Mouse (Mus musculus): ENCODE results near the gene Rbbp5. TPM values are rescaled to one million over a fixed set of nuclear protein-coding genes. Genes with fewer than 3 reads are reported as not detected.

Gene Rbbp5
- polyA plus RNA-seq, 1 experiment from 2014 or later, result 43.8 TPM

- Histone ChIP-seq H3K27ac (ENCODE audit: low read length) (no peak overlapping the region), H3K4me1 (ENCODE audit: control insufficient read depth, insufficient read depth, low read length) (peaks cover 7% of the 10 kb centered on the region; the same call in 1 of the 2 replicates), H3K9ac (replicated peaks; ENCODE audit: low read depth, low read length) (no peak overlapping the region), H3K27me3 (ENCODE audit: control insufficient read depth, insufficient read depth, low read length) (no peaks in the 10 kb centered on the region), H3K4me2 (replicated peaks; ENCODE audit: low read depth, low read length) (no peak overlapping the region), H3K9me3 (ENCODE audit: control insufficient read depth, low read depth, low read length) (no peaks in the 10 kb centered on the region), H3K4me3 (ENCODE audit: low read depth, low read length) (no peak overlapping the region), H3K36me3 (ENCODE audit: control insufficient read depth, insufficient read depth, low read length) (no peaks in the 10 kb centered on the region)
- ATAC-seq (ENCODE audit: insufficient number of reproducible peaks, insufficient read depth, low FRiP score, low read depth), result no peak
- WGBS, result 69% methylated on average over 1 of the region's 1 CpGs
These were observed 2.7 kb upstream of the Rbbp5 start for GRCm38 (mm10) chr1:132474496-132474895.

- Histone ChIP-seq H3K36me3 (ENCODE audit: control insufficient read depth, insufficient read depth, low read length) (no peaks in the 10 kb centered on the region), H3K9me3 (ENCODE audit: control insufficient read depth, low read depth, low read length) (no peaks in the 10 kb centered on the region), H3K4me3 (ENCODE audit: low read depth, low read length) (peak overlapping the region; percentile 77), H3K9ac (replicated peaks; ENCODE audit: low read depth, low read length) (peak overlapping the region; percentile 74), H3K4me1 (ENCODE audit: control insufficient read depth, insufficient read depth, low read length) (peaks cover 7% of the 10 kb centered on the region; the same call in 1 of the 2 replicates), H3K27me3 (ENCODE audit: control insufficient read depth, insufficient read depth, low read length) (no peaks in the 10 kb centered on the region), H3K27ac (ENCODE audit: low read length) (no peak overlapping the region), H3K4me2 (replicated peaks; ENCODE audit: low read depth, low read length) (peak overlapping the region; percentile 81)
- 6% methylated on average over 9 of the region's 9 CpGs for WGBS
- ATAC-seq (ENCODE audit: insufficient number of reproducible peaks, insufficient read depth, low FRiP score, low read depth), result peak; percentile 39; the same call in 1 of the 2 replicates
These were observed 614 bp upstream of the Rbbp5 start for GRCm38 (mm10) chr1:132476575-132476927.

- no peaks in the 10 kb centered on the region for H3K27me3 ChIP-seq (ENCODE audit: control insufficient read depth, insufficient read depth, low read length)
- WGBS, result 94% methylated on average over 1 of the region's 1 CpGs
- H3K9ac ChIP-seq (replicated peaks; ENCODE audit: low read depth, low read length), result no peak overlapping the region
- no peak overlapping the region for H3K27ac ChIP-seq (ENCODE audit: low read length)
- no peak for ATAC-seq (ENCODE audit: insufficient number of reproducible peaks, insufficient read depth, low FRiP score, low read depth)
- H3K36me3 ChIP-seq (ENCODE audit: control insufficient read depth, insufficient read depth, low read length), result peaks cover 1% of the 10 kb centered on the region; the same call in 1 of the 2 replicates
- H3K4me1 ChIP-seq (ENCODE audit: control insufficient read depth, insufficient read depth, low read length), result peaks cover 7% of the 10 kb centered on the region; the same call in 1 of the 2 replicates
- no peak overlapping the region for H3K4me2 ChIP-seq (replicated peaks; ENCODE audit: low read depth, low read length)
- H3K9me3 ChIP-seq (ENCODE audit: control insufficient read depth, low read depth, low read length), result no peaks in the 10 kb centered on the region
- no peak overlapping the region for H3K4me3 ChIP-seq (ENCODE audit: low read depth, low read length)
These were observed 2.3 kb downstream of the Rbbp5 start for GRCm38 (mm10) chr1:132479438-132479837.

- Histone ChIP-seq H3K9me3 (ENCODE audit: control insufficient read depth, low read depth, low read length) (no peaks in the 10 kb centered on the region), H3K27me3 (ENCODE audit: control insufficient read depth, insufficient read depth, low read length) (no peaks in the 10 kb centered on the region), H3K36me3 (ENCODE audit: control insufficient read depth, insufficient read depth, low read length) (peaks cover 11% of the 10 kb centered on the region), H3K9ac (replicated peaks; ENCODE audit: low read depth, low read length) (no peak overlapping the region), H3K4me1 (ENCODE audit: control insufficient read depth, insufficient read depth, low read length) (peaks cover 7% of the 10 kb centered on the region; the same call in 1 of the 2 replicates), H3K4me3 (ENCODE audit: low read depth, low read length) (no peak overlapping the region), H3K27ac (ENCODE audit: low read length) (no peak overlapping the region), H3K4me2 (replicated peaks; ENCODE audit: low read depth, low read length) (no peak overlapping the region)
- WGBS, result 91% methylated on average over 2 of the region's 2 CpGs
- no peak for ATAC-seq (ENCODE audit: insufficient number of reproducible peaks, insufficient read depth, low FRiP score, low read depth)
These were observed 4.5 kb downstream of the Rbbp5 start for GRCm38 (mm10) chr1:132481619-132482018.

- Histone ChIP-seq H3K4me1 (ENCODE audit: control insufficient read depth, insufficient read depth, low read length) (peaks cover 4% of the 10 kb centered on the region; the same call in 1 of the 2 replicates), H3K9me3 (ENCODE audit: control insufficient read depth, low read depth, low read length) (no peaks in the 10 kb centered on the region), H3K4me3 (ENCODE audit: low read depth, low read length) (no peak overlapping the region), H3K27me3 (ENCODE audit: control insufficient read depth, insufficient read depth, low read length) (no peaks in the 10 kb centered on the region), H3K27ac (ENCODE audit: low read length) (no peak overlapping the region), H3K4me2 (replicated peaks; ENCODE audit: low read depth, low read length) (no peak overlapping the region), H3K9ac (replicated peaks; ENCODE audit: low read depth, low read length) (no peak overlapping the region), H3K36me3 (ENCODE audit: control insufficient read depth, insufficient read depth, low read length) (peaks cover 14% of the 10 kb centered on the region)
- WGBS, result 80% methylated on average over 3 of the region's 3 CpGs
- ATAC-seq (ENCODE audit: insufficient number of reproducible peaks, insufficient read depth, low FRiP score, low read depth), result no peak
These were observed 6.1 kb downstream of the Rbbp5 start for GRCm38 (mm10) chr1:132483234-132483633.

GRCm38 (mm10) chr1:132483759-132484158, 6.6 kb downstream of the Rbbp5 start:
- no peak for ATAC-seq (ENCODE audit: insufficient number of reproducible peaks, insufficient read depth, low FRiP score, low read depth)
- Histone ChIP-seq H3K4me3 (ENCODE audit: low read depth, low read length) (no peak overlapping the region), H3K27me3 (ENCODE audit: control insufficient read depth, insufficient read depth, low read length) (no peaks in the 10 kb centered on the region), H3K9ac (replicated peaks; ENCODE audit: low read depth, low read length) (no peak overlapping the region), H3K36me3 (ENCODE audit: control insufficient read depth, insufficient read depth, low read length) (peaks cover 20% of the 10 kb centered on the region), H3K4me1 (ENCODE audit: control insufficient read depth, insufficient read depth, low read length) (no peaks in the 10 kb centered on the region), H3K9me3 (ENCODE audit: control insufficient read depth, low read depth, low read length) (no peaks in the 10 kb centered on the region), H3K4me2 (replicated peaks; ENCODE audit: low read depth, low read length) (no peak overlapping the region), H3K27ac (ENCODE audit: low read length) (no peak overlapping the region)
- WGBS, result 89% methylated on average over 6 of the region's 6 CpGs

GRCm38 (mm10) chr1:132500535-132500934, 23.4 kb downstream of the Rbbp5 start:
- H3K36me3 ChIP-seq (ENCODE audit: control insufficient read depth, insufficient read depth, low read length), result peaks cover 69% of the 10 kb centered on the region
- H3K27ac ChIP-seq (ENCODE audit: low read length), result no peak overlapping the region
- H3K4me1 ChIP-seq (ENCODE audit: control insufficient read depth, insufficient read depth, low read length), result no peaks in the 10 kb centered on the region
- no peaks in the 10 kb centered on the region for H3K27me3 ChIP-seq (ENCODE audit: control insufficient read depth, insufficient read depth, low read length)
- H3K9ac ChIP-seq (replicated peaks; ENCODE audit: low read depth, low read length), result no peak overlapping the region
- no peak overlapping the region for H3K4me3 ChIP-seq (ENCODE audit: low read depth, low read length)
- 88% methylated on average over 2 of the region's 2 CpGs for WGBS
- ATAC-seq (ENCODE audit: insufficient number of reproducible peaks, insufficient read depth, low FRiP score, low read depth), result no peak
- H3K9me3 ChIP-seq (ENCODE audit: control insufficient read depth, low read depth, low read length), result no peaks in the 10 kb centered on the region
- H3K4me2 ChIP-seq (replicated peaks; ENCODE audit: low read depth, low read length), result no peak overlapping the region

GRCm38 (mm10) chr1:132505155-132505554, 28.0 kb downstream of the Rbbp5 start:
- Histone ChIP-seq H3K9me3 (ENCODE audit: control insufficient read depth, low read depth, low read length) (no peaks in the 10 kb centered on the region), H3K4me1 (ENCODE audit: control insufficient read depth, insufficient read depth, low read length) (no peaks in the 10 kb centered on the region), H3K4me2 (replicated peaks; ENCODE audit: low read depth, low read length) (no peak overlapping the region), H3K27ac (ENCODE audit: low read length) (no peak overlapping the region), H3K4me3 (ENCODE audit: low read depth, low read length) (no peak overlapping the region), H3K36me3 (ENCODE audit: control insufficient read depth, insufficient read depth, low read length) (peaks cover 57% of the 10 kb centered on the region), H3K9ac (replicated peaks; ENCODE audit: low read depth, low read length) (no peak overlapping the region), H3K27me3 (ENCODE audit: control insufficient read depth, insufficient read depth, low read length) (no peaks in the 10 kb centered on the region)
- WGBS, result 87% methylated on average over 5 of the region's 5 CpGs
- no peak for ATAC-seq (ENCODE audit: insufficient number of reproducible peaks, insufficient read depth, low FRiP score, low read depth)

- 87% methylated on average over 7 of the region's 7 CpGs for WGBS
These were observed 28.9 kb downstream of the Rbbp5 start, which contains the start of gene Tmem81 for GRCm38 (mm10) chr1:132506058-132506457. Gene Tmem81 (plus strand): TSS chr1:132506230.

More at GRCm38 (mm10) chr1:132506058-132506457, 28.9 kb downstream of the Rbbp5 start, which contains the start of gene Tmem81:
- no peaks in the 10 kb centered on the region for H3K4me1 ChIP-seq (ENCODE audit: control insufficient read depth, insufficient read depth, low read length)
- ATAC-seq (ENCODE audit: insufficient number of reproducible peaks, insufficient read depth, low FRiP score, low read depth), result no peak
- no peak within 1 kb of the TSS for H3K4me3 ChIP-seq (ENCODE audit: low read depth, low read length)
- no peak within 1 kb of the TSS for H3K4me2 ChIP-seq (replicated peaks; ENCODE audit: low read depth, low read length)
- H3K36me3 ChIP-seq (ENCODE audit: control insufficient read depth, insufficient read depth, low read length), result peaks cover 52% of the 10 kb centered on the region
- H3K27me3 ChIP-seq (ENCODE audit: control insufficient read depth, insufficient read depth, low read length), result no peaks in the 10 kb centered on the region
- H3K9me3 ChIP-seq (ENCODE audit: control insufficient read depth, low read depth, low read length), result no peaks in the 10 kb centered on the region
- H3K27ac ChIP-seq (ENCODE audit: low read length), result no peak within 1 kb of the TSS
- H3K9ac ChIP-seq (replicated peaks; ENCODE audit: low read depth, low read length), result no peak within 1 kb of the TSS
